Mouse (Mus musculus): ENCODE measurements at regions not wholly inside any gene's neighbourhood (a gene's known extent, or its start where the extent isn't known, plus 50 kb on each side); places are given as distances from the start of the nearest gene placed in this dataset.

- DNase-seq (ENCODE audit: low spot score): no peak
These were observed 62.8 kb upstream of the Gm47985 start for GRCm38 (mm10) chr1:151119566-151119965.

- DNase-seq (ENCODE audit: low spot score): no peak
These were observed 60.7 kb upstream of the Gm47985 start for GRCm38 (mm10) chr1:151121686-151122085.

GRCm38 (mm10) chr1:151123964-151124363 is 58.4 kb upstream of the Gm47985 start:
- DNase-seq (ENCODE audit: low spot score): no peak

GRCm38 (mm10) chr1:151125028-151125659 is 57.2 kb upstream of the Gm47985 start:
- DNase-seq (ENCODE audit: low spot score): no peak

- DNase-seq (ENCODE audit: low spot score): no peak
These were observed 56.4 kb upstream of the Gm47985 start for GRCm38 (mm10) chr1:151125764-151126485.

- no peak for DNase-seq (ENCODE audit: low spot score)
These were observed 55.6 kb upstream of the Gm47985 start for GRCm38 (mm10) chr1:151126756-151127155.

- no peak for DNase-seq (ENCODE audit: low spot score)
These were observed 54.3 kb upstream of the Gm47985 start for GRCm38 (mm10) chr1:151128005-151128404.

GRCm38 (mm10) chr1:151128955-151129354 is 53.4 kb upstream of the Gm47985 start:
- DNase-seq (ENCODE audit: low spot score): no peak

GRCm38 (mm10) chr1:151130036-151130435 is 52.3 kb upstream of the Gm47985 start:
- DNase-seq (ENCODE audit: low spot score): peak; percentile 56

GRCm38 (mm10) chr1:151130845-151131626 is 51.3 kb upstream of the Gm47985 start:
- no peak for DNase-seq (ENCODE audit: low spot score)

GRCm38 (mm10) chr1:151131627-151132284 is 50.6 kb upstream of the Gm47985 start:
- DNase-seq (ENCODE audit: low spot score): no peak

All from yolk sac, embryonic 10.5 days (tissue).